Mouse (Mus musculus): Measurements from ENCODE around the gene Amh.
A peak's percentile ranks its signal among the peaks of the same experiment; 100 is the strongest.

Gene Amh

DNA sequence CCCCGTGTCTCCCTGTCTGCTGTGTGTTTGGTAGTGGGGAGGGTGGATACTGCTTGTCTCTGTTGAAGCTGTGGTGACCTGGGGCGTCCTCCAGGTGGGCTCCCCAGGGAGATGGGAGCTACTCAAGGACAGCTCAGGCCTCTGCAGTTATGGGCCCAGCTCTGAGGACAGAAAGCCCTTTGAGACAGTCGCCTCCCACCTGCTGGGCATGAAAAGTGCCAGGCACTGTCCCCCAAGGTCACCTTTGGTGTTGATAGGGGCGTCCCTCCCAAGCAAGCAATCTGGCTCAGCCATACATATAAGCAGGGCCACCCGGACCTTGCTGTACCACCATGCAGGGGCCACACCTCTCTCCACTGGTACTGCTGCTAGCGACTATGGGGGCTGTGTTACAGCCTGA is at the start of gene Amh:
Gene Amh (plus strand): TSS at position 328 of the 400 bp plus-strand sequence.
- no peak for DNase-seq

GRCm38 (mm10) chr10:80755291-80756015 is 49.6 kb upstream of the Amh start:
- no peak for DNase-seq

GRCm38 (mm10) chr10:80756099-80756498 is 48.9 kb upstream of the Amh start:
- DNase-seq = peak in 1 of 2 experiments; percentile 29

DNA sequence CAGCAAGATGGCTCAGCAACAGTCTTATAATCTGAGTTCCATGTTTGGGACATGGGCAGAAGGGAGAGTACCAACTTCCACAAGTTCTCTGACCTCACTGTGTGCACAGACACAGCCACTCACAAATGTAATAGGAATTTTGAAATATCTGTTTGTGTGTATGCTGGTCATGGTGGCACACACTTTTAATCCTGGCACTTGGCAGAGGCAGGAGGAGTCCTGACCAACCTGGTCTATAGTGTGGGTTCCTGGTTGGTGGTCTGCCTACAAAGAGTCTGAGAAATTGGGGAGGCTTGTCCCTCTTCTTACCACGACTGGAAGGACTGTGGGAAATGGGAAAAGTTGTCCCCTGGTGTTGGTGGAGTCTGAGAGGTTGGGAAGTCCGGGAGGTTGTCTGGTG is 48.5 kb upstream of the Amh start:
- no peak for DNase-seq

DNA sequence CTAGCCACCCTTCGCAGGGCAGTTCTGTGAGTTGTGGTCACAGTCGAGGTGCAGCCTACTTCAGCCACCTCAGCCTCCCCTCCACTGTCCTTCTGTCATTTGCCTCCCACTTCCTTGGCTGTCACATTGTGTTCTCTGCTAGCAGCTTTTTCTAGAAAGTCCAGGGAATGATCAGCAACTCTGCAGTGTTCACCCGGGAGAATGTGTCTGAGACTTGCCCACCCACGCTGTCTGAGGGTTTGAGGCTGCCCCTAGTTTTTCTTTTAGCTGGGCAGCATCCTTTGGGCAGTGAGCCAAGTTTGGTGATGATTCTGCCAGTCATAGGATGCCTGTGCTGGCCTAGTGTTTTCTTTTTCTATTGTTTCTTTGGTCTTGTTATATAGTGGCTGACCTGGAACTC is 48.1 kb upstream of the Amh start:
- DNase-seq = peak; percentile 54 to 61

DNA sequence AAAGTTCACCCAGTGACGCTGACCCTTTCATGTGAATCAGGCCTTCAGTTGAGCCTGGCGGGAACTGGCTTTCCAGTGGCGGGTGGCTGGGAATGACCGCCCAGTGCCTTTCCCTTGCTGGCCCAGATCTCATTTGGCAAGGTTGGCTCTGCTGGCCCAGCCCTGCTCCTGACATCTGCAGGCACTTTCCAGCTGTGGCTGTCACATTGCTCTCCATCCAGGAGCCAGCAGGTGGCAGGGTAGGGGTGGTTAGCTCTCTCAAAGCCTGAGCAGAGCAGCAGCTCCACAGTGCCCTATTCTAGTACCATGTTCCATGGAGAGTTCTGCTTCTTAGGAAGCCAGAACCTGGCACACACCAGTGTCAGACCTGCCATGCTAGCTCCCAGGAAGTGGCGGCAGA is 47.3 kb upstream of the Amh start:
- peak; percentile 54 to 69 for DNase-seq

DNA sequence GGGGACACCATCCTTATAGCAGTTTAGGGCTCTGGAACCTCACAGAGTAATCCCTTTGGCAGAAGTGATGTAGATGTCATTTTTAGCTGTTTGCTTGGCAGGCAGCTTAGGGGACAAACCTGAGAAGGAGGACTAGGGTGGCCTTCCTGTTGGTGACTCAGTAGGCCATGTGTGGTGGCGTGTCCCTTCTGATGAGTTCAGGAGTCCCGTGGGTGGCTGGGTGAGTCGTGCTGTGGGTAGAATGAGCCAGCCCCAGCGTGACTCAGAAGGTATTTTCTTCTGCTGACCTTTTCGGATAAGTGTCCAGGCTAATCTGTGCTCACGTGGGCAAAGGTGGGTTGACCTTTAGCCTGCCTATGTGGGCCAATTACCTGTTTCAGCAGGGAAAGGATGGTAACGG is 46.4 kb upstream of the Amh start:
- DNase-seq = no peak

DNA sequence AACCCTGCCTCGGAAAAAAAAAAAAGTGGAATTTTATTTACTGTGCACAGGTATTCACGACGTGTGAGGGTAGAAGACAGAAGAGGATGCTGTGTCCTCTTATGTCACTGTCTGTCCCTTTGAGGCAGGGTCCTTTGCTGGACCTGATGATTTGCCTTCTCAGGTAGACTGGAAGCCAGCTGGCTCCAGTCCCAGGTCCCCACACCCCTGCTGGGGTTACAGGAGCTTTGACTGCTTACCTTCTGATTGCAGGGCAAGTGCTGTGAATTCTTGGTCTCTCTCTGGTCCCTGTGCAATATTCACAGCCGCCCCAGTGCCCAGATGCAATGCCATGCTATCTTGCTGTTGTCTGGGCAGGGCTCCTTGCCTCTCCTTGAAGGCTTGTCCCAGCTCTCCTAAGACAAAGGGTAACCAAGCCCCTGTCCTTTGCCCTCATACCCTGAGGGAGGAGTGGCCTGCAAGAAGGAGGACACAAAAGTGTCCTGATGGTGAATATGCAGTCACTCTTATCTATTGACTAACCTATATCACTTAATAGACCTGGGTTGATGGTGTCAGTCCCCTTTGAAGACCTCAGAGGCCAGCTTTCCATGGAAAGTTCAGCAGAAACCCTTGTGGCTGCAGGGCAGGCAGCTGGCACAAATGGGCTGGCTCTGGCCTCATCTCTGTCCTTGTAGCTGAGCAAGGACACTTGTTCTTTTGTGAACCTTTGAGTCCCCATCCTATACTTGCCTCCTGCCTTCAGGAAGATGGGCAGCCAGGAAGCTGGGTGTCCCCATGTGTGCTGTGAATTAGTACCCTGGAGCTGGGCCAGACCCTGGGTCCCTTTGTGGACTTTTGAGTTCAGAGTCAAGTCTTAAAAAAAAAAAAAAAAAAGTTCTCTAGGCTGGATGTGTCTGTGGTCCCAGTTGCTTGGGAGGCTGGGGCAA is 44.2 kb upstream of the Amh start:
- DNase-seq = peak; percentile 61 to 74

DNA sequence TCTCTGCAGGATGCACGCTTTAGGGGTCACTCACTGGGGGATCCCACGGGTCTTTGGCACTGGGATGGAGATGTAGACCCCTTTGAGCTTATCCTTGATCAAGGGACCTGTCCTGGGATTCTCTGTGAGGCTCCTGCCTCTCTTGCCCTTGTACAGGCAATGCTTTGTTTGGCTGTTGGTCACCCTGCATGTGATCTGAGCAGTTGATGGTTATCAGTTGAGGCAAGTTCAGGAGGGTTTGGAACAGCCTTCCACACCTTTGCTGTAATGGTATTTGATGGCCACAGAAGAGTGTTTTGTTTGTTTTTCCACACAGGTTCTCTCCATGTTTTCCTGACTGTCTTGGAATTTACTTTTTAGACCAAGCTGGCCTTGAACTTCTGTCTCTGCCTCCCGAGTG is 43.2 kb upstream of the Amh start:
- DNase-seq = no peak

DNA sequence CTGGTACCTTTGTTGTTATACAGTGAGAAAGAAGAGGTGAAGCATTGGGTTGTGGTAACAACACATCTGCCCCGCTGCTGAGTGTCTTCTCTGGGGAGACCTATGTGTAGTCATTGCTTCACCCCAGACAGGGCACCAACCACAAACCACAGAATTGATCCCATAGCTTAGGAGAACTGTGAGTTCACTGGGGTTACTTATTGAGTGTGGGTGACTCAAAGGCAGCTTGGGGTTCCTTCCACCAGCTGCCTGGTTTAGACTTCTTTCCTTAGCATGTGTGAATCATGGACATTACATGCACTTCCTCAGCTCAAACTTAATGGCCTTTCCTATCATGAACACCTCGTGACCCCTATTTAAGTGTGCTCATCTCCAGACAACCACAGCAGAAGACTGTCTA is 41.5 kb upstream of the Amh start:
- no peak for DNase-seq

DNA sequence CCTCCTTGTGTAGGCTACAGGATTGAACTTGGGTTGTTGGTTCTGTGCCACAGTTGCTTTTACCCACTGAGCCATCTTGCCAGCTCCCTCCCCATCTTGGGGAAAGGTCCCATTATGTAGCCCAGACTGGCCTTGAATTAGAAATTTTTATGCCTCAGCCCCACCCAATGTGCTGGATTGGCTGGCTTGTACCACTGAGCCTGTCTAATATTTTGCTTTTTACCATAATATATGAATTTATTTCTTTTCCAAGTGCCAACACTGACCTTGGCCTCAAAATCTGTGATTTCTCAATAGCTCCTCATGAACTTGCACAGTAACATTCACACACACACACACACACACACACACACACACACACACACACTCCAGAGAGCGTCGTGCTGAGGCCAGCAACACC is 39.3 kb upstream of the Amh start:
- no peak for DNase-seq

DNA sequence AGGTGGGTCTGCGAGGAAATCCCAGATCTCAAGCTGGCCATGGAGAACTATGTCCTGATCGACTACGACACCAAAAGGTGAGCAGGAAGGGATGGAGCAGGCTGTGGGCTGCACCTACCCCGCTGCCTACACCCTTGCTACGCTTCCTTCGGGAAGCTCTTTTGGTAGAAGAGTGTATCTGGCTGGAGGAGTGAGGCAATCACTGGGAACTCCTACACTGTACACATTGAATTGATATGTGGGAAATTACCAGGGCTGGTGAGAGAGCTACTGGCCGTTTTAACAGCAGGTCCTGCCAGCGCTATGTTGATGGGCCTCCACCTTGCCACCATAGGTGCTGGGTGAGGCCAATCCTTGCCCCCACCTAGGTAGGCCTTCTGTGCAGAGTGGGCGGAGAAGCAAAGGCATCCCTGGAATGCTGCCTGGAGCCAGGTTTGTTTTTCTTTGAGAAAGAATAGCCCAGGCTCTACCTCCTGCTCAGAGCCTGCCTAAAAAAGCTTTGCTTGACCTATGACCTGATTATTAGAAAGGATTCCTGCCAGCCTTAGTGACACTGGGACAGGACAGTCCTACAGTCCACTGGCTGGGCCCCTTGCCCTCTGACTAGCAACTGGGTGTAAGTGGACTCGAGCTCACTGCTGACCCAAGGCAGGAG is 38.8 kb upstream of the Amh start:
- DNase-seq = no peak

GRCm38 (mm10) chr10:80768365-80768764 is 36.7 kb upstream of the Amh start:
- DNase-seq = no peak

- DNase-seq = peak in 1 of 2 experiments; percentile 45
Observed at GRCm38 (mm10) chr10:80773816-80774215, 31.2 kb upstream of the Amh start.

- DNase-seq = peak; percentile 97 to 98
Observed at GRCm38 (mm10) chr10:80774549-80774948, 30.5 kb upstream of the Amh start.

DNA sequence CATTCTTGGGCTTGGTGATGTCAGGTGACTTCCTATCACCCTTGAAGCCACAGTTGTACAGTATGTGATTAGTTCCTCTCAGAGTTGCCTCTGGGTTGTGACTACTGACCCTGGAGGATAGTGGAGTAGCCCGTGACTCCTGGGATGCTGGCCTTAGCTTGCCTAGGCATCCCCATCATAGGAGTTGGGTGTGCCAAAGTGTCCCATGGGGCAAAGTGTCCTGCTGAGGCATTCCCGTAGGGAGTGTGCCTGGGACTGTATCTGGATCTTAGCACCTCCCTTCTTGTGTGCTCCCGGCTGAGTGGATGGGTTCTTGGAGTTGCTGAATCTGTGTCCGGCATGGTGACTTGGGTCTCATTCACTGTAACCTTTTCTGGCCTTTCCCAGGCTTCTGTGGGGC is 30.1 kb upstream of the Amh start:
- DNase-seq = peak in 1 of 2 experiments; percentile 61

GRCm38 (mm10) chr10:80775731-80776130 is 29.3 kb upstream of the Amh start:
- peak; percentile 76 to 83 for DNase-seq

DNA sequence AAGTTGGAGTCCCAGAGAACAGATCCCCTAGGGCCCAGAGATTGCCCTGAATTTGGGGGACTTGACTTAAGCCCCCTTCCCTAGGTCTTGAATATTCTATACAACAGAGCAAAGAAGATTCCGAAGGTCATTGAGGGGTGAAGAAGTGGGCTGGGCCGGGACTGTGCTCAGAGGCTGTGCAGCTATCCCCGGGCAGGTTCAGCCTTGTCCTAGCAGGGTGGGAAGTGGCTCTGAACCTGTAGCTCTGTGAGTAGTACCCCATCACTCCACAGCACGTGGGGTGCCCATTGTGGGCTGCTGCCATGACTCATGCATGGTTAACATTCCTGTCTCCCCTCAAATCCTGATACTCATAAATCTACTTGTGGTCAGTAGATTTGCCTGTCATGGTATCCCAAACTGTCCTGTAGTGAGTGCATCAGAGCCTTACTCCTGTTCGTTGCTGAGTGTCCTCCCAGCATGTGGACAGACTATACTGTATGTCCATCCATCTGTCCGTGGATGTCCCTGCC is 28.6 kb upstream of the Amh start:
- DNase-seq = peak in 1 of 2 experiments; percentile 27

- DNase-seq = peak; percentile 63 to 66
Observed at GRCm38 (mm10) chr10:80777123-80777522, 27.9 kb upstream of the Amh start.

DNA sequence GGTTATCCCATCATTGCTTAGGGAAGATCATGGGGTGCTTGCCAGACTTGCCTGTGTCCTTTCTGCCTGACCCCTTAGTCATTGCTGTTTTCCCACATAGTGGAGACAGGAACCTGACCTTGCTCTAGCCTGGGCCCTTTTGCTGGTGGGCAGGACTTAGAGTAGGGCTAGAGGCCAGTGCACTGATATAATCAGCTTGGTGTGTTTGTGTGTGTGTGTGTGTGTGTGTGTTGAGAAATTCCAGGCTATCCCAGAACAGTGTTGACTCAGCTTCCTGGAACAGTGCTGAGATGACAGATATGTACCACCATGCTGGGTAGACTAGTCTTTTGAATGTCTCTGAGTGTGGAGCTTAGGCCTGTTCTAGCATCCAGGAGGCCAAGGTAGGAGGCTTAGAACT is 25.5 kb upstream of the Amh start:
- no peak for DNase-seq

- DNase-seq = no peak
Observed at GRCm38 (mm10) chr10:80784302-80784701, 20.7 kb upstream of the Amh start.

- no peak for DNase-seq
Observed at GRCm38 (mm10) chr10:80784871-80785270, 20.2 kb upstream of the Amh start.

DNA sequence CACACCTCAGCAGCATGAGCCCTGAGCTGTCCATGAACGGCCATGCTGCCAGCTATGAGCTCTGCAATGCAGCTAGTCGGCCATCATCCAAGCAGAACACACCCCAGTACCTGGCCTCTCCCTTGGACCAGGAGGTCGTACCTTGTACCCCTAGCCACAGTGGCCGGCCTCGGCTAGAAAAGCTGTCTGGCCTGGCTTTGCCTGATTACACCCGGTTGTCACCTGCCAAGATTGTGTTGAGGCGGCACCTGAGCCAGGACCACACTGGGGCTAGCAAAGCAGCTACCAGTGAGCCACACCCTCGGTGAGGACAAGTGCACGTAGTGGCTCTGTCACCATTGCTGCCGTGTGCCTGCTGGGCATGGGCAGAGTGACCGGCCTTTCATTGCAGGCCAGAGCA is 19.1 kb upstream of the Amh start:
- DNase-seq = no peak
